Mouse (Mus musculus) limb, embryonic 13.5 days (tissue): Measurements from ENCODE around the gene Arhgap40. TPM values are rescaled to one million over a fixed set of nuclear protein-coding genes. Genes with fewer than 3 reads are reported as not detected.

Experiments used
- ATAC-seq: fragments of 200-750 bp; cut with Nextera tagmentation; 2 replicates; pipeline ENCODE4 v1.8.0; 2017; ENCODE audit warnings: low read depth, moderate number of reproducible peaks, moderate TSS enrichment; ENCODE audit not compliant: low FRiP score
- H3K27ac ChIP-seq: fragments of 300-500 bp; sonication (generic); 2 replicates; pipeline ENCODE4 v1.5.1; 2015; ENCODE audit warnings: inconsistent platforms, mild to moderate bottlenecking, moderate library complexity
- H3K27me3 ChIP-seq: fragments of 300-500 bp; sonication (generic); 2 replicates; pipeline ENCODE4 v1.6.1; 2015; ENCODE audit warnings: mild to moderate bottlenecking, inconsistent platforms
- H3K36me3 ChIP-seq: fragments of 300-500 bp; sonication (generic); 2 replicates; pipeline ENCODE4 v1.6.1; 2015; ENCODE audit warnings: inconsistent platforms, mild to moderate bottlenecking, moderate library complexity
- H3K4me1 ChIP-seq: fragments of 300-500 bp; sonication (generic); 2 replicates; pipeline ENCODE4 v1.6.1; 2015; ENCODE audit warnings: inconsistent platforms
- H3K4me2 ChIP-seq: fragments of 300-500 bp; sonication (generic); replicated peaks from 2 replicates; pipeline ENCODE4 v1.6.1; 2015; ENCODE audit warnings: inconsistent platforms, mild to moderate bottlenecking, moderate library complexity
- H3K4me3 ChIP-seq: fragments of 300-500 bp; sonication (generic); 2 replicates; pipeline ENCODE4 v1.5.1; 2015; ENCODE audit warnings: moderate library complexity, mild to moderate bottlenecking, inconsistent platforms
- H3K9ac ChIP-seq: fragments of 300-500 bp; sonication (generic); 2 replicates; pipeline ENCODE4 v1.6.1; 2015; ENCODE audit warnings: mild to moderate bottlenecking, inconsistent platforms
- H3K9me3 ChIP-seq: fragments of 300-500 bp; sonication (generic); 2 replicates; pipeline ENCODE4 v1.6.1; 2016; ENCODE audit warnings: inconsistent platforms
- WGBS: fragments of 180-500 bp; shearing (Covaris S2); methylation state at CpG from one replicate; pipeline ENCODE4 v1.1.7; 2015; 5-methylcytosine and 5-hydroxymethylcytosine counted together
- polyA plus RNA-seq: library from polyadenylated mRNA; unstranded; fragments of >200 nt; fragmentation: Nextera tagmentation; extraction: Ambion mirVana; gene quantifications from 2 replicates; pipeline ENCODE4 v1.2.1, GENCODE M21; 2015

Gene Arhgap40
- polyA plus RNA-seq: 0.84 and 1.1 TPM in 2 replicates

DNA sequence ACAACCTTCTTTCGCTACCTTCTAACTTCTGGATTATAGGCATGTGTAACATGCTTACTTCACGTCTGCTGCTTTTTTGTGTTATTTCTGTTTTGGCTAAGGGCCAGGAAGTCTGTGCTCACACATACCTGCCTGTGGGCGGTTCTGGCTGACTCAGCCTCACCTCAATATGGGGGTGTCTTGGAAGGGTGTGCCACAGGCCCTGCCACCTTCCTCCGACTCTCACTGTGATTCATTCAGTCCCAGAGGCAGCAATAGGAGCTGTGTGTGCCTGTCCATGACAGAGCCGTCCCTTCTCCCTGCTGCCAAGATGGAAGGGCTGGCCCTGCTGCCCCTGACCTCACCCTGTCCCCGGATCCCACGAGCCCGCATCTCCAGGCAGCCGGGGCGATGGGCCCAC, at the start of gene Arhgap40:
Arhgap40 (plus strand) TSS at position 269 of the 400 bp plus-strand sequence.
- WGBS: 81% methylated on average over 10 of the region's 10 CpGs
- Histone ChIP-seq H3K9me3 (no peaks in the 10 kb centered on the region), H3K4me2 (no peak within 1 kb of the TSS), H3K36me3 (no peaks in the 10 kb centered on the region), H3K9ac (no peak within 1 kb of the TSS), H3K27ac (no peak within 1 kb of the TSS), H3K4me1 (peaks cover 4% of the 10 kb centered on the region; the same call in 1 of the 2 replicates), H3K27me3 (no peaks in the 10 kb centered on the region), H3K4me3 (no peak within 1 kb of the TSS)
- no peak for ATAC-seq

DNA sequence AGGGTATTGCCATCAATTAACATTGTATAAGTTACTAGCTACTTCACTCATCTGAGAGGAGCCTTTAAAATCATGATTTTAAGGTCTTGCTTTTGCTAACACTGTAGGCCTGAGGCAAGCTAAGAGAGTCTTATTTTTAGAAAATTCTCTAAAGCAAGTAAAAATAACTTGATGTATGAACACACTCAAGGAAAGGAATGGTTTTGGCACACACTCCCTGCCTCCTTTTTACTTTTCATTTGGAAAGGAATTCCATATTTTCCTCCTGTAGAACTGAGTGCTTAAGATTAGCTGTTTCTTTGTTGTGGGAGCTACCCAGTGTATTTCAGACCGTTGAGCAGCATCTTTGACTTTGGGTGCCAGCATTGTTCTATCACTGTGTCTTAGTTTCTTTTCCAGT, 38.4 kb upstream of the Arhgap40 start:
- Histone ChIP-seq H3K9ac (no peak overlapping the region), H3K27me3 (no peaks in the 10 kb centered on the region), H3K9me3 (no peaks in the 10 kb centered on the region), H3K27ac (no peak overlapping the region), H3K4me2 (no peak overlapping the region), H3K4me3 (no peak overlapping the region), H3K36me3 (peaks cover 60% of the 10 kb centered on the region), H3K4me1 (no peaks in the 10 kb centered on the region)
- ATAC-seq: no peak
- WGBS: 90% methylated on average over 1 of the region's 1 CpGs

DNA sequence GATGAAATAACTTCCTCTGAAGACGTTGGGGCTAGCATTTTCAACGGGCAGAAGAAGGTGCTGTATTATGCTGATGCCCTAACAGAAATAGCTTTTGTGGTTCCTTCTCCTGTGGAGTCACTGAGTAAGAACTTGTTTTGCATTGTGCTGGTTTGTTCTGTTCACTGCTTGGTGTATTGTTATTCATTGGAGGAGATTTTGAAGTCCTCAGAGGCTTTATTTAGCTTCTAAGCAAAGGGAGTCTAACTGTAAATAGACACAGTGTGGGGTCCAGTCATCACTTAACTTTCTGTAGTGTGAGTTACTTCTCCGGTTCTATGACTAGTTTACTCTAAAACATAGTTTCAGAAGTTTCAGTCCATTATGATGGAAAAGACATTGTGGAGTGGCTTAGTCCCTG, 35.0 kb upstream of the Arhgap40 start:
- peaks cover 79% of the 10 kb centered on the region for H3K36me3 ChIP-seq
- no peak for ATAC-seq
- H3K4me1 ChIP-seq: no peaks in the 10 kb centered on the region
- H3K27me3 ChIP-seq: no peaks in the 10 kb centered on the region
- 84% methylated on average over 3 of the region's 3 CpGs for WGBS
- no peak overlapping the region for H3K9ac ChIP-seq
- H3K4me2 ChIP-seq: no peak overlapping the region
- no peaks in the 10 kb centered on the region for H3K9me3 ChIP-seq
- no peak overlapping the region for H3K27ac ChIP-seq
- no peak overlapping the region for H3K4me3 ChIP-seq

DNA sequence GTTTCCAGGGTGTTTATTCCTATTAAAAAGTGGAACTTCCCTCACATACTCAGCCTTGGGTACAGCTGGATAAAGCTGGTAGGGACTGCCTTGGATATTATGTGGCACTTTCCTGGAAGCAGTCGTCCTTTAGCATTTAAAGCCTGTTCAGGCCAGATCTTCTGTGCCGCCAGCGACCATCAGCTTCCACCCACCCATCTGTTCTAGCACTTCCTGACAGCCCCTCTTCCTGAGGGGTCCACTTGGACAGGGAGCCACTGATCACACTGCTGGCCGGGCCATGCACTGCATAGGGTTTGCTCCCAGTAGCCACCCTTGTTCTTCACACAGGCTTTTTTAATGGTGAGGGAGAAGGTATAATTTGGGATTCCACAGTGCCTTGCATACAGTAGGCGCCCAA, 14.1 kb upstream of the Arhgap40 start:
- Histone ChIP-seq H3K4me2 (no peak overlapping the region), H3K9me3 (no peaks in the 10 kb centered on the region), H3K27ac (no peak overlapping the region), H3K4me3 (no peak overlapping the region), H3K9ac (no peak overlapping the region), H3K4me1 (0 out of 2 replicates have a peak, but pooled peaks cover 7% of the 10 kb centered on the region), H3K27me3 (no peaks in the 10 kb centered on the region), H3K36me3 (peaks cover 47% of the 10 kb centered on the region)
- WGBS: 76% methylated on average over 5 of the region's 5 CpGs
- ATAC-seq: no peak

DNA sequence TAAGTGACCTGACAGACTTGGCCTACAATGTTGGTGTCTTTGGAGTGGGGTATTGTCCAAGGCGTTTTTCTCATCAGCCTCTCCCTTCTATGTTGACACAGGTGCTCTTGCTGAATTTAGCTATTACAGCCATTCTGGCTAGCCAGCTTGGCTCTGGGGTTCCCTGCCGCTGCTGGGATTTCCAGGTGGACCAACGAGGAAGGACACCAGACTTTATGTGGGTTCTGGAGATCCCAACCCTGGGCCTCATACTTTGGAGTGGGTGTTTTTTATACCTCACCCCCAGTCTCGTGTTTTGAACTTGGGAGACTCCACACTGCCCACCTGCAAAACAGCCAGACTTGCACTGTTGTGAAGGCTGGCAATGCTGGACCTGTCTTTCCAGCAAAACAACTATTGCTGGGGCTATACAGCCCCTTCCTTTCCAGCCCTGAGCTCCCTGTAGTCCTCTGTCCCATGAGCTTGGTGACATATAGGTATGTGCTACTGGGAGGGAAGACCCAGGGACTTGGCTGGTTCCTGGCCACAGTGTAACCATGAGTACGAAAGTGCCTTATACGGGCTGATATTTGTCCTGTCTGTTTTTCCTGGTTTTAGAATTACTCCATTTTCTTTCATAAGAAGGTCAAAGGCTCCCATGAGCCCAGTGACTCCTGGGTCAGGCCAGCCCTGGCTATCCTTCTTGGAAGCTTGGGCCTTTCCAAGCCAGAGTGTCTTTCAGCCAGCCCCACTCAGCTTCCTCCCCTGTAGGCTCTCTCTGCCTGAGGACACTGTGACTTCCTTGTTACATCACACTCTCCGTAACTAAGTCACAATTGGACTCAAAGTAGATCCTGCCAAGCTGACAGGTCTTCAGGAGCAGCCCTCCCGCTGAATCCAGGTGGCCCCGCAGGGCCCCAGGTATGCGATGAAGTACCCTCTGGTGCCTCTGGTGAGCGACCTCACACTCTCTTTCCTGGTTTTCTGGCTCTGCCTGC, 10.5 kb upstream of the Arhgap40 start, which contains the start of gene Adig:
Adig (plus strand) TSS at position 777 of the 977 bp plus-strand sequence.
- WGBS: 66% methylated on average over 11 of the region's 11 CpGs
- Histone ChIP-seq H3K27me3 (no peaks in the 10 kb centered on the region), H3K27ac (no peak within 1 kb of the TSS), H3K4me1 (0 out of 2 replicates have a peak, but pooled peaks cover 7% of the 10 kb centered on the region), H3K9ac (no peak within 1 kb of the TSS), H3K4me2 (no peak within 1 kb of the TSS), H3K4me3 (no peak within 1 kb of the TSS), H3K9me3 (no peaks in the 10 kb centered on the region), H3K36me3 (peaks cover 21% of the 10 kb centered on the region)
- no peak for ATAC-seq

DNA sequence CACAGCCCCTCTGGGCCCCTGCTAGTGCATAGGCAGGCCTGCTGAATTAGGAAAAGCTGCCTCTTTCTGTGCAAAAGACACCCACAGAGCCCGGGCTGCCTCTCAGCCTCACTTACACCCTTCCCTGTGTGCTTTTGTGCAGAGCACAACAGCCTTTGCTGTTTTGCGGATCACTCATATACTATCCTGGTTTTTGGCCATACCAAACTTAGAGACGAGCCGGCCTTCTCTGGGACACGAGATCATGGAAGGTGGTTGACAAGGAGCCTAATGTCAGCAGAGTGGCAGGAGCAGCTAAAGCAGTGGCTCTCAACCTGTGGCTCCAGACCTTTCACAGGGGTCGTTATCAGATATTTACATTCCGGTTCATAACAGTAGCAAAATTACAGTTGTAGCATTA, 9.4 kb upstream of the Arhgap40 start:
- Histone ChIP-seq H3K27me3 (no peaks in the 10 kb centered on the region), H3K9ac (no peak overlapping the region), H3K4me2 (no peak overlapping the region), H3K9me3 (no peaks in the 10 kb centered on the region), H3K36me3 (peaks cover 10% of the 10 kb centered on the region), H3K4me1 (0 out of 2 replicates have a peak, but pooled peaks cover 7% of the 10 kb centered on the region), H3K27ac (no peak overlapping the region), H3K4me3 (no peak overlapping the region)
- ATAC-seq: no peak
- WGBS: 83% methylated on average over 7 of the region's 7 CpGs

DNA sequence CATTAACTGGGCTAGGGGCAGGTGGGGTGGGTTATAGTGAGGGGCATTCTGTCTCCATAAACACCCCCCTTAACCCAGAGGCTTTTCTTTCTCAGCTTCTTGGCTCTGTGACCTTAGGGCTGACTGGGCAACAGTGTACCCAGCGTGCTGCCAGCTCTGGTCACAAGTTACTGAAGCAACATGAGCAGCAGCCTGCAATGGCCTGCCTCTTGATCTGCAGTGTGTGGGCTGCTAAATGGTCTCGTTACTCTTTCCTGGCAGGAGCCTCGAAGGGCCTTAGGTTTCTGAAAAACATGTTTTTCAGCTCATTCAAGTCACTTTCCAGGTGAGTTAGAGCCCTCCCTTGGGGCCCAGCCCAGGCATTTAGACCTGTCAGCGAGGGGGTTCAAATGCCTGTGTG, 8.9 kb upstream of the Arhgap40 start:
- no peak for ATAC-seq
- no peak overlapping the region for H3K27ac ChIP-seq

DNA sequence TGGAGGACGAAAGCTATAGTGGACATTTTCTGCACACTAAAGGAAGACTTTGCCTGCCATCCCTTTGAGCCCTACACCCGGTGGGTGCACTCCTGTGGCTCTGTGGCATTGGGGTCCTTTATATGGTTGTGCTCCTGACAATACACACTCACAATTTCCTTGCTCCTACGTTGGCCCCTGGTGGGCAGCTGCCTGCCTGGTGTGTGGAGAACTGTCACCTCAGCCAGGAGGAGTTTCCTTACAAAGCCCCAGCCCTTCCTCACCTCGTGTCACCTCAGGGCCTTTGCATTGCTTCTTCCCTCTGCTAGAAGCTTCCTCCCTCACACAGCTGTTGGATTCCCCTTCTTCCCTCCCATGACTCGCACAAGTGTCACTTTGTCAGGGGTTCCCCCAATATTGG, 6.1 kb upstream of the Arhgap40 start:
- Histone ChIP-seq H3K9me3 (no peaks in the 10 kb centered on the region), H3K4me3 (no peak overlapping the region), H3K27me3 (no peaks in the 10 kb centered on the region), H3K36me3 (no peaks in the 10 kb centered on the region), H3K4me1 (peaks cover 7% of the 10 kb centered on the region; the same call in 1 of the 2 replicates), H3K9ac (no peak overlapping the region), H3K4me2 (no peak overlapping the region), H3K27ac (no peak overlapping the region)
- WGBS: 74% methylated on average over 5 of the region's 5 CpGs
- no peak for ATAC-seq

More for the DNA sequence above, 8.9 kb upstream of the Arhgap40 start:
- Histone ChIP-seq H3K9ac (no peak overlapping the region), H3K4me1 (0 out of 2 replicates have a peak, but pooled peaks cover 7% of the 10 kb centered on the region), H3K27me3 (no peaks in the 10 kb centered on the region), H3K4me2 (no peak overlapping the region), H3K9me3 (no peaks in the 10 kb centered on the region), H3K4me3 (no peak overlapping the region), H3K36me3 (peaks cover 10% of the 10 kb centered on the region)
- WGBS: 45% methylated on average over 4 of the region's 4 CpGs

DNA sequence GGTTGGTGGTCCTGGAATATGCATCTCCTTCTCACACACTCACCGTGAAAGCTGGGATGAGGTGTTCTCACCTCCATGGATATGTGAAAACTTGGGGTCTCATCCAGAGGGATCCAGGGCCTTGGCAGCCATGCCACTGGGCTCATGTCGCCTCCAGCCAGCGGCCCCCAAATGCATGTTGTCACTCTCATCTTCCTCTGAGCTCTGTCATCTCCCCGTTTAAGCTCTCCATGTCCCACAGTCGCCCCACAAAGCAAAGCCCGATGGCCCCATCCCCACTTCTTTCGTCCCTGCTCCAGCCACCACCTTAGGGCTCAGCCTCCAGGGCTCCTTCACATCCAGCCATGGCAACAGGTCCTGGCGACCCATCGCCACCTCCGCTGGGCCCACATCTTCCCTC, 5.5 kb upstream of the Arhgap40 start:
- ATAC-seq: no peak
- 90% methylated on average over 10 of the region's 10 CpGs for WGBS
- H3K9ac ChIP-seq: no peak overlapping the region

DNA sequence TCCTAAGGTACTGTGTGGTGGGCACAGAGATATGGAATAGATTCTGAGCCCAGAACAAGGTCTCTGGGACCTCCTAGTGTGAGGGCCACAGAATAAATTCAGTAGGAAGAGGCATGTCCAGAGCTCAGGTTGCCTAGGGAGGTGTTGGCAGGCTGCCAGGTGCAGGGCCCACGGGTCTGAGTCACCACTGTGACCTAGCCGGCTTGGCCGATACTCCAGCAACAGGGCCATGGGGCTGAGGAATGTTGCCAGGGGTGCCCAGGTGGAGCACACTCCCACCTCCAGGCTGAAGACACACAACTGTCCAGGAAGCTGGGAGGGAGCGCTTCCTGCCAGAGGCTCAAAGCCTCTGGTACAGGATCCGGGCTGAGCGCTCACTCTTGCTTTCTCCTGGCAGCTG, 1.9 kb upstream of the Arhgap40 start:
- Histone ChIP-seq H3K4me1 (peaks cover 4% of the 10 kb centered on the region; the same call in 1 of the 2 replicates), H3K36me3 (no peaks in the 10 kb centered on the region), H3K4me3 (no peak overlapping the region), H3K9me3 (no peaks in the 10 kb centered on the region), H3K4me2 (no peak overlapping the region), H3K9ac (no peak overlapping the region), H3K27me3 (no peaks in the 10 kb centered on the region), H3K27ac (no peak overlapping the region)
- 62% methylated on average over 6 of the region's 6 CpGs for WGBS
- no peak for ATAC-seq

More for the DNA sequence above, 5.5 kb upstream of the Arhgap40 start:
- Histone ChIP-seq H3K36me3 (no peaks in the 10 kb centered on the region), H3K27ac (no peak overlapping the region), H3K9me3 (no peaks in the 10 kb centered on the region), H3K27me3 (no peaks in the 10 kb centered on the region), H3K4me1 (peaks cover 4% of the 10 kb centered on the region; the same call in 1 of the 2 replicates), H3K4me2 (no peak overlapping the region), H3K4me3 (no peak overlapping the region)

DNA sequence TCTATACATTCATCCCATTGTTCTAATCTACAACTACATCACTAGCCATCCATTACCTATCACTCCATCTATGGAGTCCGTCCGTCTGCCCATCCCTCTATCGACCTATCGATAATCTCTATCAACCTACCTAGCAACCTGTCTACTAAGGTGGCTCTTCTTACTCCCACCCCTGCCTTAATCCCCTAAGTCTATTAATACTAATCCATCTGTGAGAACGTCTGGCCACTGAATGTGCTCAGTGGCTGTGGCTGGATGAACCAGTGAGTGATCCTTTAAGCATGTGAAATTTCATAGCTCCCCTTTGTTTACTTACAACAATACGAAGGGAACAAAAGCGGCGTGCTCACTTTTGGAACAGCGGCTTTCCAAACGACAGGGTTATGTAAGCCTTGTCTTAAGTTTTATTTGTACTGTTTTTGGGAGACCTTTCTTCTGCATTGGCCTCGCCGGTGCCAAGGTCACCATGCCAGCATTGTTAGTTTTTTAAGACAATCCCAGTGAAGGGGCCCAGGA, 1.3 kb downstream of the Arhgap40 start:
- H3K9me3 ChIP-seq: no peaks in the 10 kb centered on the region
- H3K27ac ChIP-seq: no peak overlapping the region
- no peak for ATAC-seq
- no peaks in the 10 kb centered on the region for H3K36me3 ChIP-seq
- no peak overlapping the region for H3K9ac ChIP-seq
- H3K4me1 ChIP-seq: peaks cover 4% of the 10 kb centered on the region; the same call in 1 of the 2 replicates
- WGBS: 87% methylated on average over 12 of the region's 12 CpGs
- no peaks in the 10 kb centered on the region for H3K27me3 ChIP-seq
- no peak overlapping the region for H3K4me3 ChIP-seq
- no peak overlapping the region for H3K4me2 ChIP-seq

DNA sequence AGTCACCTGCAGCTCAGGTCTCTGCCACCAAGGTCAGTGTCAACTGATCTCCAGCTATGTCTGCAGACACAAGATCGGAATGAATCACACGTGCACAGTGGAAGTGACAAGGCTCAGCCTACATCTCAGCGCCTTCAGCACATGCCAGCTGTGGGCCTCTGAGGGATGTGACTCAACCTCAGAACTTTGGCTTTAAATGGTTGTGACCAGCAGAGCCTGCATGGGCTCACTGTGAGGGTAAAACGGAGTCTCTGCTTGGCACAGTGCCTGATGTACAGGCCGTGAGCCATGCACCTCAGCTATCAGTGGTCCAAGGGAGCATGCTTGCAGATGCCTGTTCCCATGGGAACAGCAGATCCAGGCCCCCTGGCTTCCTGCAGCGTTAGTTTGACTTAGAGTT, 6.0 kb downstream of the Arhgap40 start:
- WGBS: 69% methylated on average over 6 of the region's 6 CpGs
- no peak overlapping the region for H3K4me2 ChIP-seq
- H3K36me3 ChIP-seq: no peaks in the 10 kb centered on the region
- H3K4me1 ChIP-seq: no peaks in the 10 kb centered on the region
- H3K9me3 ChIP-seq: 0 out of 2 replicates have a peak, but pooled peaks cover 5% of the 10 kb centered on the region
- H3K9ac ChIP-seq: no peak overlapping the region
- H3K27ac ChIP-seq: no peak overlapping the region
- no peak overlapping the region for H3K4me3 ChIP-seq
- no peak for ATAC-seq
- H3K27me3 ChIP-seq: no peaks in the 10 kb centered on the region
